Mouse (Mus musculus) midbrain, embryonic 14.5 days (tissue): ENCODE measurements around the gene Gm28308. TPM values are rescaled to one million over a fixed set of nuclear protein-coding genes. Genes with fewer than 3 reads are reported as not detected.

ENCODE experiments used
- ATAC-seq: fragments of 200-750 bp; cut with Nextera tagmentation; 2 replicates; pipeline ENCODE4 v1.8.0; 2017; ENCODE audit warnings: moderate number of reproducible peaks, moderate library complexity; ENCODE audit not compliant: low FRiP score, low TSS enrichment
- DNase-seq: peaks from one replicate; pipeline ENCODE4 v3.0.0-alpha.2; 2015
- H3K27ac ChIP-seq: fragments of 300-500 bp; sonication (generic); replicated peaks from 2 replicates; pipeline ENCODE4 v1.5.1; 2014; ENCODE audit warnings: mild to moderate bottlenecking, low read depth, low read length, moderate library complexity
- H3K27me3 ChIP-seq: fragments of 300-500 bp; sonication (generic); 2 replicates; pipeline ENCODE4 v1.6.1; 2014; ENCODE audit warnings: low read length, control low read depth, mixed read lengths; ENCODE audit not compliant: control insufficient read depth, insufficient read depth
- H3K36me3 ChIP-seq: fragments of 300-500 bp; sonication (generic); 2 replicates; pipeline ENCODE4 v1.6.1; 2014; ENCODE audit warnings: low read length, control low read depth; ENCODE audit not compliant: control insufficient read depth, insufficient read depth
- H3K4me1 ChIP-seq: fragments of 300-500 bp; sonication (generic); 2 replicates; pipeline ENCODE4 v1.6.1; 2014; ENCODE audit warnings: mild to moderate bottlenecking, antibody characterized with exemption, low read length, control low read depth; ENCODE audit not compliant: control insufficient read depth, insufficient read depth
- H3K4me2 ChIP-seq: fragments of 300-500 bp; sonication (generic); 2 replicates; pipeline ENCODE4 v1.6.1; 2014; ENCODE audit warnings: mild to moderate bottlenecking, low read length, moderate library complexity
- H3K4me3 ChIP-seq: fragments of 300-500 bp; sonication (generic); replicated peaks from 2 replicates; pipeline ENCODE4 v1.5.1; 2014; ENCODE audit warnings: low read depth, low read length
- H3K9ac ChIP-seq: fragments of 300-500 bp; sonication (generic); replicated peaks from 2 replicates; pipeline ENCODE4 v1.6.1; 2014; ENCODE audit warnings: mild to moderate bottlenecking, low read length, moderate library complexity
- H3K9me3 ChIP-seq: fragments of 300-500 bp; sonication (generic); 2 replicates; pipeline ENCODE4 v1.6.1; 2016; ENCODE audit warnings: low read length, control low read depth, mixed read lengths; ENCODE audit not compliant: control insufficient read depth
- WGBS: fragments of 180-500 bp; shearing (Covaris S2); extraction: QIAGEN DNeasy Blood & Tissue Kit; methylation state at CpG from one replicate; pipeline ENCODE4 v1.1.7; 2014; 5-methylcytosine and 5-hydroxymethylcytosine counted together
- polyA plus RNA-seq: library from polyadenylated mRNA; unstranded; fragments of >200 nt; fragmentation: Nextera tagmentation; extraction: Ambion mirVana; gene quantifications from 2 replicates; pipeline ENCODE4 v1.2.1, GENCODE M21; 2014

The Gm28308 gene
- polyA plus RNA-seq, 1 experiment from 2014 or later, result not detected

DNA sequence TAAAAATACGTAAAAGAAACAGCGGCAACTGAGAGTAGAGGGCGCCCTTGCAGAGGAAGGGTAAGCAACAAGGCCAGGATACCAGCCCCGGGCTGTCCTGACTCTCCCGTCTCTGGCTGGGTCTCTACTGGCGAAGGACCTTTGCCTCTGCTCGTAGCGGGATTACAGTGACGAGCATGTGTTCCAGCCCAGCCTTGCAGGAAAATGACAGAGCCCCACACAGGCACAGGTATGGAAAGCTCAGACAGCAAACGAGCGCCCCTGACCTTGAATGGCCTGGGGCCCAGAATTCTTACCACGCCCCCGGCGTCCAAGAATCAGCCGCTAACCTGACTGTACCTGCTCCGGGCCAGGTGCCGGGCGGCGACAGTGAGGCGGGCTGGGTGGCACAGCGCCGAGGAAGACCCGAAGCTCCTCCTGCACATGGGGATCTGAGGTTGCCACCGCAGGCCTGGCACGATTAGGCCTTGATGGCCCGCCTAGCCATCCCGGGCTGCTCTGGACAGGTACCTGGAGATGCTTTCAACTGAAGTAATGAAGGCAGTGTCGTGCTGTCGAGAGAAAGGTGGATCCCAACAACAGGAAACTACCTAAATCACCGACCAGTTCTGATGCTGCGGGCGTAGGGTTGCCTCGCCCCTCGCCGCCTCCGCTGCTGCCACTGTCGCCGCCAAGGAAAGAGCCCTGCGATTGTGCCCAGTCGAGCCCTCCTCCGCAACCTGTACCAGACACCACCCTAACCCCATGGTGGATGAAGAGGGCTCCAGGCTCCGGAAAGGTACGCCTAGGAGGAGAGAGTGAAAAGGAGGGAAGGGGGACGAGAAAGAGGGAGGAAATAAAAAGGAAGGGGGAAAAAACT lies 16.6 kb upstream of the Gm28308 start:
- no peaks in the 10 kb centered on the region for H3K9me3 ChIP-seq
- peaks cover 96% of the 10 kb centered on the region for H3K27me3 ChIP-seq
- no peak overlapping the region for H3K4me3 ChIP-seq
- H3K4me1 ChIP-seq, result no peaks in the 10 kb centered on the region
- no peak overlapping the region for H3K4me2 ChIP-seq
- no peak for ATAC-seq
- H3K9ac ChIP-seq, result no peak overlapping the region
- no peak overlapping the region for H3K27ac ChIP-seq
- WGBS, result 2% methylated on average over 44 of the region's 44 CpGs
- no peak for DNase-seq
- H3K36me3 ChIP-seq, result no peaks in the 10 kb centered on the region

DNA sequence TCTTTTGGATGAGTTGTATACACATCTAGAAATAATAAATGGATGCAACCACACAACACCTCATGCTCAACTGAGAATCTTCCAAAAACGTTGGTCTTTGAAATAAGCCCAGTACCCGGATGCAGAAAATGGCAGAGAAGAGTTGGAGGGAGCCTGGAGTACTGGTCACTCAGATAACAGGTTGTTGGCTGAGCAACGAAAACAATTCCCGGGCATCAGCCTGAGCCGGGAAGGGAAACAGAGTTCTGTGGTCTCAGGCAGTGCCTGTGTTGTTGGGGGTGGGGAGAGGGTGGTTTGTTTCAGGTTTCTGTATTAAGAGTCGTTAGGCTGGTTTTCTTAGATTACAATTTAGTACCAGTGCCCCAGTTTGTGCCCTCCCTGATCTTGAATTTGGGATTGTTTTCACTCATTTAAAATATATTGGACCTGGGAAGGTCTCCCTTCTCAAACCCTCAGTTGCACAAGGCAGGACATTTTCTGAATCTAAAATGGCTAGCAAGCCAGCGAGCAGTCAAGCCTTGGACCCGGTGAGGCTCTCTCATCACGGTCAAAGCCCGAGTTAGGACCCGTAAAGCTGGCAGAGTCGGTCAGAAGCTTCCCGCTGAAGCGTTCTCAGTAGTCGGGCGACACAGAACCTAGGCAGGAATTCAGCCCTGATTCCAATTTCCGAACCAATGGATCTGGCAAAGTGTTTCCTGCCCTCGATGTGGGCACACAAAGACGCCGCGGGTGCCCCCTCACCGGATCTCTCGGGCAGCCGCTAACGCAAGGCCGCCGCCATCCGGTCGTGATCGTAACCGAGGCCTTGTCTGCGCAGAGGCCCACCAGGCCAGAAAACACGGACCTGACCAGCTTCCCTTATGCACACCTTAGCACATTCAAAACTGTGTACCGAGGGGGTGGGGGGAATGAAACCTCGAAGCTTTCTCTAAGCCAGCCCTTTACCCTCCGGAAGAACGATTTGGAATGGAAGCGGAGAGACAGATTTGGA lies 15.6 kb upstream of the Gm28308 start:
- Histone ChIP-seq H3K9ac (no peak overlapping the region), H3K4me2 (no peak overlapping the region), H3K27me3 (peaks cover 96% of the 10 kb centered on the region), H3K4me1 (no peaks in the 10 kb centered on the region), H3K9me3 (no peaks in the 10 kb centered on the region), H3K36me3 (no peaks in the 10 kb centered on the region), H3K27ac (no peak overlapping the region), H3K4me3 (no peak overlapping the region)
- WGBS, result 1% methylated on average over 38 of the region's 38 CpGs
- no peak for DNase-seq
- no peak for ATAC-seq

DNA sequence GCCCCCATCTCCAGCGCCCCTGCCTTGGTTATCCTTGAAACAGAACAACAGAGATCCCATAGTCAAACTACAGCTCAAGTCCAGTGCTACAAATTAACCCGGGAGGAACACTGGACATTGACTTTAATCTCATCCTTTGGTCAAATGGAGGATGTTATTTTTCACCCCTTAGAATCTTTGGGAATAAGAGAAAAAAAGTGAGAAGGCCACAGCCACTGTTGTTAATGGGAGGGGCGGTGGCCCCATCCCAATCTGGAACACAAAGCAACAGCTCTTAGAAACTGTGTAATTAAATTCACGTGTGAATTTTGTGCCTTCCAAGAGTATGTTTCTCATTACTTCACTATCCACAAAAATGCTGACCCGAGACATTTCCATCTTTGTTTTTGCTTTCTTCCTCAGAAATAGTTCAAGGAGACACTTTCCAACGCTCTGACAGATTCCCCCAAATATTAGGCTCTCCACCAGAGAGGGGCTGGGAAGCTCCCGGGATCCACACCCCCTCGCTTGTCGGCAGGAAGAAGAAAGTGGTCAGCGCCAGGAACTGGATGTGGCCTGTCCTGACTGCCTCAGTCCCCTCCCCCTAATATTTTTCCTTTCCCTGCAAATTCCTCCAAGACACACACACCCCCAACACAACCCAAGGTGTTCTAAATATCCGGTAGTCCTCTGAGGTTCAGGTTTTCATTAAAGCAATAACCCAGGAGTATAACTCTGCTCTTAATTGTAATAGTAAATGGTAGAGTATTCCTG lies 14.5 kb upstream of the Gm28308 start:
- Histone ChIP-seq H3K4me2 (no peak overlapping the region), H3K4me1 (no peaks in the 10 kb centered on the region), H3K9ac (no peak overlapping the region), H3K9me3 (no peaks in the 10 kb centered on the region), H3K27me3 (peaks cover 96% of the 10 kb centered on the region), H3K36me3 (no peaks in the 10 kb centered on the region), H3K4me3 (no peak overlapping the region), H3K27ac (no peak overlapping the region)
- ATAC-seq, result no peak
- 3% methylated on average over 11 of the region's 11 CpGs for WGBS
- no peak for DNase-seq

DNA sequence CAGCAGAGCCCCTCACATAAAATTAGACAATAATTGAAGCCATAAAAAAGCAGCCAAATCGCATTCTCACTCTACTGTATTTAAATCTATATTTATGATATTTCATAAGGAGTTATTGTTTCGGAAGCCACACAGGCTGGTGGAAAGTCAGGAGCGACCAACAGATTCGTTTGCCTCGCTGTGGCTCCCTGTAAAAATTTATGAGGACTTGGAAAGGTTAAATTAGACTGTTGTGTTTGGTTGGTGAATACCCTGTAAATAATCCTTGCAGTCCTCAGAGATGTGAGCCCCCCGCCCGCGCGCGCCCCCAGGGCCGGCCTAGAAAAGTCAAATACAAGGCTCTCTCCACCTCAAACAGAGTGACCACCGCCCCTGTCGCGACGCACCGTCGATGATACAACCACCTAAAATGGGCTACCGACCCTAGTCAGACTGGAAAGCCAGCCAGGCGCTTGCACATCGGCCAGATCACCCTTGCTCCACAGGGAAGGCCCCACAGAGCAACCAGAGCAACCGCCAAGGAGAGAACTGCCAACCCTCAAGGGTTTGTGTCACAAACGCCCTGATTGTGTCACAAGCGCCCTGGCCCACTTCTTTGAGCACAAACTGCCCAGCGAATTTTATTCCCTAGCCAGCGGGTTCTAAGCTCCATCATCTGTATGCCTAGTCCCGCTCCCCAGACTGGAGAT lies 13.6 kb upstream of the Gm28308 start:
- no peaks in the 10 kb centered on the region for H3K9me3 ChIP-seq
- H3K27ac ChIP-seq, result no peak overlapping the region
- no peak overlapping the region for H3K9ac ChIP-seq
- no peak overlapping the region for H3K4me3 ChIP-seq
- H3K27me3 ChIP-seq, result peaks cover 96% of the 10 kb centered on the region
- no peak for DNase-seq
- H3K4me2 ChIP-seq, result no peak overlapping the region
- no peaks in the 10 kb centered on the region for H3K4me1 ChIP-seq
- ATAC-seq, result no peak
- 4% methylated on average over 26 of the region's 26 CpGs for WGBS
- H3K36me3 ChIP-seq, result no peaks in the 10 kb centered on the region

DNA sequence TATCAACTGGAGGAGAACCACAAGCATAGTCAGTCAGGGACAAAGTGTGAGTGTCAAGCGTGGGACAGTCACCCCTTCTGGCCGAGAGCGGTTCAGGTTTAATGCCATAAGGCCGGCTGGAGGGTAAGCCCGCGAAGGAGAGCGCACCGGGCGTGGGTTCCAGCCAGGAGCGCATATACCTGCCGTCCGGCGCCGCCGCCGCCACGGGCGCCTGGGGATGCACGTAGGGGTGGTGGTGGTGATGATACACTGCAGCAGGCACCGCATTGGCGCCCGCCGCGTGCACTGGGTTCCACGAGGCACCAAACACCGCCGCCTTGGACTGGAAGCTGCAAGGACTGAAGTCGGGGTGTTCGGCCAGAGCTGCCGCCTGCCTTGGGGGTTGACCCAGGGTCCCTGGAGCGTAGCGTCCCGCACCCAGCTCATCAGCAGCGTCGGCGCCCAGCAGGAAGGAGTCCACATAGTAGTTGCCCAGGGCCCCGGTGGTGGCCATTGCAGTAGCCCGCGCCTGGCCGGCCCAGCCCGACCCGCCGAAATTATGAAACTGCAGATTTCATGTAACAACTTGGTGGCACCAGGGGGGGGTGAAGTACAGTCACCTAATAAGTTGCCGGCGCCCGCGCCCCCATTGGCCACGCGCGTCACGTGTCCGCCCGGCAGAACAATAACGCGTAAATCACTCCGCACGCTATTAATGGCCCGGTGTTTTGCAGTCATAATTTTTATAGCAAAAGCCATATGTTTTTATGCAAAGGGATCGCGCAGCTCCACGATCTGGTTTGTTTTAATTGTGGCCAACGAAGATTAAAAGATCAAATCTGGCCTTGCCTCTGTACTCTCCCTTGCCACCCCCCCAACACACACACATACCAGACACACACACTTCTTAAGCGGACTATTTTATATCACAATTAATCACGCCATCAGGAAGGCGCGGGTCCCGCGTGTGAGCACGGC lies 12.8 kb upstream of the Gm28308 start:
- Histone ChIP-seq H3K27me3 (peaks cover 97% of the 10 kb centered on the region), H3K4me3 (no peak overlapping the region), H3K27ac (no peak overlapping the region), H3K4me1 (no peaks in the 10 kb centered on the region), H3K9ac (no peak overlapping the region), H3K36me3 (no peaks in the 10 kb centered on the region), H3K4me2 (no peak overlapping the region), H3K9me3 (no peaks in the 10 kb centered on the region)
- DNase-seq (no peak), ATAC-seq (no peak)
- WGBS, result 3% methylated on average over 69 of the region's 69 CpGs

DNA sequence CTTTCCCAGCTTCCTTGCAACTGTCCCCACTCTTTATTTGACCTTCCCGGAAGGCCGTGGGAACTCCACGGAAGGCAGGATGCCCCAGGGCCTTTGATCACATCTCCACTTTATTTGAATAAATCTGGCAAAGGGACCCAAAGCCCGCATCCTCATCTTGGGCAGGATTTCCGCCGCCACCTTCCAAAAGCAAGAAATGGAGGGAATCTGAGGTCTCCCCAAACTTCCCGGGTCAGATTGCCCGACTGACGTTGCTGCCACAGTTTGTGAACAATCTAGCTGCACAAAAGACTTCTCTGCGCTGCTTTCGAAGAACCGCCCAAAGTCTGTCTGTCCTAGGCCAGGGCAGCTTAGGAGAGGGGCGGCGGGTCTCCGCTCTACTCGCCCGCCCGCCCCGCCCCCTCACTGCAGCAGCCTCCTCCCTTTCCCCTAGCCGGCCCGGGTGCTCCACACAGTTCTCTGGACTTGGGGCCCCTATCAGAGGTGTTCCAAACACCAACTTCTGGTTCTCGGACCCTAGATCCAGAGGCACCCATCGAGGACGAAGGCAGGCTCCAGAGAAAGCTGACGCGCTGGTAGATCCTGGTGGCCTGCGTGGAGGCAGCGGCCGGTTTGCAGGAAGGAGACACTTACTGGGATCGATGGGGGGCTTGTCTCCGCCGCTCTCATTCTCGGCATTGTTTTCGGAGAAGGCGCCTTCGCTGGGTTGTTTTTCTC lies 11.9 kb upstream of the Gm28308 start:
- peaks cover 97% of the 10 kb centered on the region for H3K27me3 ChIP-seq
- no peaks in the 10 kb centered on the region for H3K36me3 ChIP-seq
- ATAC-seq, result no peak
- 2% methylated on average over 36 of the region's 36 CpGs for WGBS
- no peaks in the 10 kb centered on the region for H3K4me1 ChIP-seq
- no peaks in the 10 kb centered on the region for H3K9me3 ChIP-seq
- H3K9ac ChIP-seq, result no peak overlapping the region
- no peak overlapping the region for H3K27ac ChIP-seq
- no peak overlapping the region for H3K4me3 ChIP-seq
- no peak for DNase-seq
- no peak overlapping the region for H3K4me2 ChIP-seq
